Mouse (Mus musculus): ENCODE data around the gene Rbms3. TPM values are rescaled to one million over a fixed set of nuclear protein-coding genes. Genes with fewer than 3 reads are reported as not detected.

Gene Rbms3
- total RNA-seq, 4 experiments from 2014 or later = 18.3 to 45.0 (median 31.7) TPM

- DNase-seq = no peak
These were observed 815.1 kb downstream of the Rbms3 start for GRCm38 (mm10) chr9:116814495-116815094.

- DNase-seq = no peak
These were observed 816.3 kb downstream of the Rbms3 start for GRCm38 (mm10) chr9:116813396-116813795.

- no peak for DNase-seq
These were observed 820.5 kb downstream of the Rbms3 start for GRCm38 (mm10) chr9:116809260-116809659.

- no peak for DNase-seq
These were observed 821.3 kb downstream of the Rbms3 start for GRCm38 (mm10) chr9:116808401-116808800.

GRCm38 (mm10) chr9:116807166-116808081 lies 822.3 kb downstream of the Rbms3 start:
- DNase-seq = no peak

GRCm38 (mm10) chr9:116803292-116803731 lies 826.4 kb downstream of the Rbms3 start:
- no peak for DNase-seq

- no peak for DNase-seq
These were observed 827.1 kb downstream of the Rbms3 start for GRCm38 (mm10) chr9:116802602-116803001.

GRCm38 (mm10) chr9:116795240-116795955 lies 834.3 kb downstream of the Rbms3 start:
- no peak for DNase-seq

GRCm38 (mm10) chr9:116791850-116792249 lies 837.9 kb downstream of the Rbms3 start:
- DNase-seq = no peak

- no peak for DNase-seq
These were observed 843.3 kb downstream of the Rbms3 start for GRCm38 (mm10) chr9:116786136-116787046.

GRCm38 (mm10) chr9:116771820-116772219 lies 857.9 kb downstream of the Rbms3 start:
- DNase-seq = no peak

GRCm38 (mm10) chr9:116769358-116770054 lies 860.2 kb downstream of the Rbms3 start:
- DNase-seq = no peak

GRCm38 (mm10) chr9:116762395-116763025 lies 867.2 kb downstream of the Rbms3 start:
- no peak for DNase-seq

GRCm38 (mm10) chr9:116748857-116749584 lies 880.7 kb downstream of the Rbms3 start:
- no peak for DNase-seq

- no peak for DNase-seq
These were observed 881.4 kb downstream of the Rbms3 start for GRCm38 (mm10) chr9:116748346-116748745.

- DNase-seq = no peak
These were observed 882.8 kb downstream of the Rbms3 start for GRCm38 (mm10) chr9:116746871-116747270.

GRCm38 (mm10) chr9:116737786-116738185 lies 891.9 kb downstream of the Rbms3 start:
- no peak for DNase-seq

GRCm38 (mm10) chr9:116729172-116729571 lies 900.5 kb downstream of the Rbms3 start:
- DNase-seq = no peak

- DNase-seq = no peak
These were observed 901.1 kb downstream of the Rbms3 start for GRCm38 (mm10) chr9:116728655-116729054.

GRCm38 (mm10) chr9:116728093-116728492 lies 901.6 kb downstream of the Rbms3 start:
- no peak for DNase-seq
